Mouse (Mus musculus): Measurements from ENCODE around the gene Pigu.

The Pigu gene

GRCm38 (mm10) chr2:155357686-155358399 lies 613 bp upstream of the Pigu start:
- DNase-seq: peak; percentile 20 to 43

- no peak for DNase-seq
Measured at GRCm38 (mm10) chr2:155354402-155354801, 2.8 kb downstream of the Pigu start.

GRCm38 (mm10) chr2:155346670-155347069 lies 10.6 kb downstream of the Pigu start:
- DNase-seq: no peak

- no peak for DNase-seq
Measured at GRCm38 (mm10) chr2:155340166-155340565, 17.1 kb downstream of the Pigu start.

GRCm38 (mm10) chr2:155336254-155336653 lies 21.0 kb downstream of the Pigu start:
- no peak for DNase-seq

- DNase-seq: no peak
Measured at GRCm38 (mm10) chr2:155335231-155335630, 22.0 kb downstream of the Pigu start.

- DNase-seq: no peak
Measured at GRCm38 (mm10) chr2:155333421-155333820, 23.8 kb downstream of the Pigu start.

GRCm38 (mm10) chr2:155331351-155331750 lies 25.9 kb downstream of the Pigu start:
- no peak for DNase-seq

GRCm38 (mm10) chr2:155330811-155331210 lies 26.4 kb downstream of the Pigu start:
- DNase-seq: no peak

- no peak for DNase-seq
Measured at GRCm38 (mm10) chr2:155329707-155330106, 27.5 kb downstream of the Pigu start.

GRCm38 (mm10) chr2:155328906-155329305 lies 28.3 kb downstream of the Pigu start:
- DNase-seq: no peak

GRCm38 (mm10) chr2:155327906-155328305 lies 29.3 kb downstream of the Pigu start:
- no peak for DNase-seq

GRCm38 (mm10) chr2:155326001-155326400 lies 31.2 kb downstream of the Pigu start:
- DNase-seq: no peak

GRCm38 (mm10) chr2:155320596-155320995 lies 36.6 kb downstream of the Pigu start:
- DNase-seq: no peak

- DNase-seq: no peak
Measured at GRCm38 (mm10) chr2:155318618-155319017, 38.6 kb downstream of the Pigu start.

- DNase-seq: no peak
Measured at GRCm38 (mm10) chr2:155313671-155314070, 43.6 kb downstream of the Pigu start.

GRCm38 (mm10) chr2:155308936-155309592 lies 48.2 kb downstream of the Pigu start:
- peak; percentile 34 to 69 for DNase-seq

- no peak for DNase-seq
Measured at GRCm38 (mm10) chr2:155299563-155299962, 57.7 kb downstream of the Pigu start.

- no peak for DNase-seq
Measured at GRCm38 (mm10) chr2:155295453-155295852, 61.8 kb downstream of the Pigu start.

GRCm38 (mm10) chr2:155293946-155294345 lies 63.3 kb downstream of the Pigu start:
- DNase-seq: no peak

GRCm38 (mm10) chr2:155293382-155293781 lies 63.8 kb downstream of the Pigu start:
- DNase-seq: peak; percentile 46 to 58

- DNase-seq: no peak
Measured at GRCm38 (mm10) chr2:155290066-155290465, 67.2 kb downstream of the Pigu start.

- DNase-seq: no peak
Measured at GRCm38 (mm10) chr2:155287456-155288250, 69.6 kb downstream of the Pigu start.

GRCm38 (mm10) chr2:155285744-155286143 lies 71.5 kb downstream of the Pigu start:
- DNase-seq: no peak
